Mouse (Mus musculus) regulatory T cell (primary cell): ENCODE data around the gene Atxn7l3.

ENCODE experiments used
- in situ Hi-C: fragments of 300-600 bp; cut with MboI, MseI; formaldehyde crosslinking; loops from one replicate; pipeline ENCODE4 v1.15.1; 2025; ENCODE audit warnings: high pct_unique_total_duplicates

Atxn7l3 gene

DNA sequence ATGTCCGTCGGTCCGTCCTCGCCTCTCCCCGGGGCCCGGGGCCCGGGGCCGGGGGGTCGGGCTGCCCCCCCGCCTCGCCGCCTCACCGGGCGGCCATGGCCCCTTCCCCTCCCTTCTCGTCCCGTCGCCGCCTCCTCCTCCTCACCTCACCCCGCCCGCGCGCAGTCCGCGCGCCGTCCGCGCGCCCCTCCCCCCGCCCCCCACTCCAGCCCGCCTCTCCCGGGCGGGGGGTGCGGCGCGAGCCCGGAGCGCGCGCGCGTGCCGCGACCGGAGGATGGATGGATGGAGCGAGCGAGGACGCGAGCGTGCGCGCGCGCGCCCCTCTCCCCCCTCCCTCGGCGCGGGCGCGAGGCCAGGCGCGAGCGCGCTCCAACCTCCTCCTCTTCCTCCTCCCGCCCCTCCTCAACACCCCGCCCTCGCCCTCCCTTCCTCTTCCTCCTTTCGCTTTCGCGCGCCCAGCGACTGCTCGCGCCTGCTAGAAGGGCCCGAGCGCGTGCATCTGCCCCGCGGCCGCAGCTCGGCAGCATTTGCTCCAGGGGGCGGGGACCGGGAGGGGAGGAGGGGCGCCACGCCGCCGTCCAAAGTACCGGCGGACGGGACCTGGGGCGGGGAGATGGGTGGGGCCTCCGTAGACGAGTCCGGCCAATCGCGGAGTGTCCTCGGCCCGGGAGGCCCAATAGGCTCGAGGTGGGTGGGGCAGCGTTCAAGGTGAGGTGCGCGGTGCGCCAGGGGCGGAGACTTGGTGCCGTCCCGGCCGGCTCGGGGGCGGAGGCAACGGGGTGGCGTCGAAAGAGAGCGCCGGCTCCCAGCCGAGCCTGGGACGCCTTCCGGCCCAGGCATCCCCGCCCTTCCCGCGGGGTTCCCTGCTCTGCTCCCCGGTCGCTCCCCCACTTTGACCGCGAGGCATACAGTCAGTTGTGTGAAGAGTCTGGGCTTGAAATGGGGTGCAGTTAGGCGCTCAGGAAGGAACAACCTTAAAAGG lies at the start of gene Atxn7l3:
Gene Atxn7l3 (minus strand): TSS at position 141 of the 982 bp plus-strand sequence.
- in situ Hi-C loops, result loop anchor here (10.0 kb wide), 1 partner anchor 108 kb away; the partner anchor contains the start of gene Slc25a39

DNA sequence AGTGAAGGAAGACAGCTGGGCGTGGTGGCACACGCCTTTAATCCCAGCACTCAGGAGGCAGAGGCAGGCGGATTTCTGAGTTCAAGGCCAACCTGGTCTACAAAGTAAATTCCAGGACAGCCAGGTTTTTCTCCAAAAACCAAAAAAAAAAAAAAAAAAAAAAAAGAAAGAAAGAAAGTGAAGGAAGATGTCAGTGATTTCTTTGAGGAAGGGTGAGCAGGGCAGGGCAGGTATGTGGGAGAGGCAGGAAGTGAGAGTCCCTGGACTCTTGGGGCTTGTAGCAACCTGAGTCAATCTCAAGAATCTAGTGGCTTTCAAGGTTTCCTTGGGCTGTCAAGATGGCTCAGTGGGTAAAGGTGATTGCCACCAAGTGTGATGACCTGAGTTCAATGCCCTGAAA lies 48.0 kb upstream of the Atxn7l3 start:
- in situ Hi-C loops, result no loop called here

DNA sequence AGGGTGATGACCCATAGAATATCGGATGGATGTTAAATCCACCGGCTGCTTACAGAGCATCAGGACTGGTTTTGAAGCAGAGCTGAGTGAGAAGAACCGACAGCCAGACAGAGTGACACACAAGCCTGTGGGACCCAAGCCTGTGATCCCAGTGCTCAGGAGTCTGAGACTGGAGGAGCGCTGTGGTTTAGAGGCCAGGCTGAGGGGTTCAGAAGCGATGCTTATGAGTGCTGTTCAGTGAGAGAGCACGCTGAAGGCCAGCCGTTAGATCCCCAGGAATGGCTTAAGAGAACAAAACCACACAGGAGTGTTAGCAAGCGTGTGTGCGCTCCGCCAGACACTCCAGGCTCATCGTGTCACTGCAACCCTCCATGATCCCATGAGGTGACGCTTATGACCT lies 46.3 kb upstream of the Atxn7l3 start:
- in situ Hi-C loops, result no loop called here

DNA sequence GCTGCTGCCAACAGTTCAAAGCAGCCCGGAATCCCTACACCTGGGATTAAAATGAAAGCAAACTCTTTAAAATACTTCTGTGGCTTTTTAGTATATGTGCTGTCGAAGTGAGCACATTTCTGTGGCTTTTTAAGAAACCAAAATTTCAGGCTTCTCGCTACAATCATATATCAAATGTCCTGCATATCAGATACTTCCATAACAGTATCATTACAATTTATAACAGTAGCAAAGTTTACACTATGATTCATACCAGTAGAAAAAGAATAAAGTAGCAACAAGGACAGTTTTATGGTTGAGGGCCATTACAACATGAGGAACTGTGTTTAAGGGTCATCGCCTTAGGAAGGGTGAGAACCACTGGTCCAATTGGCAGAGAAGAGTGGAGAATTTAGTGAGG lies 44.7 kb upstream of the Atxn7l3 start:
- in situ Hi-C loops, result no loop called here

DNA sequence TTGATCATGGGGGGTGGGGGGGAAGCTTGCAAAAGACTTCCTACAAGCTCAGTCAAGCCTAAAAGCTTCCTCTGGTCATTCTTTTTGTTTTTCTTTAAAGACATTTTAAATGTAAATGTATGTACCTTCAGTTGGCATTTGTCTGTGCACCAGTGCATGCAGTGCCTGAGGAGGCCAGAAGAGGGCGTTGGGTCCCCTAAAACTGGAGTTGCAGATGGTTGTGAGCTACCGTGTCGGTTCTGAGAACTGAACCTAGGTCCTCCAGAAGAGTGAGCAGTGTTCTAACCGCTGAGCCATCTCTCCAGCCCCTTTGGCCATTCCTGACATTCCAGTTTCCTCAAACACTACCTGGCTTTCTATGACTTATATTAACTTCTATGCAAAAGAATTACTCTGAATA lies 43.2 kb upstream of the Atxn7l3 start:
- in situ Hi-C loops, result no loop called here

DNA sequence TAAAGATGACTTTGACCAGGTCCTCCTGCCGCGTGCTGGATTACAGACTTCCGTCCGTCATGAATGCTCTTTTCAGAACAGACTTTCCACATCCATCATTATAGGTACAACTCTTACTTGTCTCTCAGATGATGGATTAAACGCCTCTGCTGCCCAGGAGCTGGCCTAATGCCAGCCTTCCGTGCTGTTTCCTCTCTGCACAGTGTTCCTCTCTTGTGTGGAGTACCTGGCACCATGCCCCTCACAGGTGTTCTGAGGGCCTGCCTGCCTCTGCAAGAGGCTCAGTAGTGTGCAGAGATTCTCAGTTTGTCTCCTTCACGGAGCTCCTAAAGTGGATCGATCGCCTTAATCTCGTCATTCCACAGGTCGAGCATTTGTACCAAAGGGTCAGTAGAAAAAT lies 42.8 kb upstream of the Atxn7l3 start:
- in situ Hi-C loops, result no loop called here

DNA sequence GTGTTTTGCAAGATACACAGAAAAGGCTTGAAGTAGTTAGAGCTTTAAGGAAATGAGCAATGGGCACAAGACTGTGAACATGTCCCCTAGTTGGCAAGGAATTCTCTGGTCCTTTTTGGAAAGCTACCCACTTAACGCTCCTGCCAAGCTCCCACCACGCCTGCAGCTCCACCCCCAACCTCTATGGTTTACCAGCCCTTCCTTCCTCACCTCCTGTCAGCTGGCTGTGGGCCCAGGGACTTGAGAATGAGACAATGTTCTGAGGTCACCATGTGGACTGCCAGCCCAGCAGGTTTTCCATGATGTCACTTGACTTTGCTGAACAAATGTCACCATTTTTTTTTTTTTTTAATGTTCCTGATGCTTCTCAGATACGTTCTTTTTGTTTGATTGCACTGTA lies 42.1 kb upstream of the Atxn7l3 start:
- in situ Hi-C loops, result no loop called here

DNA sequence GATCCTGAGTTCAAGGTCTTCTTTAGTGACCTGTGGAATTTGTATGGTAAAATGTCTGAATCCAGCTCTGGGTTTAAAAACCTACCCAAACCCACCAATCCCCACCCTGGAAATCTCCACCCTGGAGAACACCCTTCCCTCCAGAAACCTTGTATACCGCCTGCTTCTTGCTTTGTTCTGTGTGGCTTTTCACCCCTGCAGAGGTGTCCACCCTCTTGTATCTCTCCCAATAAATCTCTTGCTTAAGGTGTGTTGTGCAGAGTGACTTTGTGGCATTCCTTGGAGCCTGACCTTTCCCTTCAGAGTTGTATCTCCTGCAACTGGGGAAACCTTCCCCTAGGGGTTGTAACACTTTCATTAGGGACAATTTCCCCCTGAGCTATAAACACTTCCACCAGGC lies 41.5 kb upstream of the Atxn7l3 start:
- in situ Hi-C loops, result no loop called here

DNA sequence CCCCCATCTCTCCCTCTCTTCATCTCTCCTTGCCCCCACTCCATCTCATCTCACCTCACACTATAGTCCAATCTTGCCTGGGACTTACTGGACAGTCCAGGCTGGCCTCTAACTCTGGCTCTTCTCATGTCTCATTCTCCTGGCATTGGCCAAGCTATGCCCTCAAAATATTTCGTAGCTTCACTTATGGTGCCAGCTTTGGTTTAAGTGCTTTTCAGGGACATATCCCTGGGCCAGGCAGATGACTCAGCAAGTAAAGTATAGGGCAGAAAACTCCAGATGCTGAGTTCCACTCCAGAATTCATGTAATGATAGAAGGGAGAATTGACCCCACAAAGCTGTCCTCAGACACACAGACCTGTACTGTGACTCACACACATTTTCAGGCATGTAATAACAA lies 39.8 kb upstream of the Atxn7l3 start:
- in situ Hi-C loops, result no loop called here

DNA sequence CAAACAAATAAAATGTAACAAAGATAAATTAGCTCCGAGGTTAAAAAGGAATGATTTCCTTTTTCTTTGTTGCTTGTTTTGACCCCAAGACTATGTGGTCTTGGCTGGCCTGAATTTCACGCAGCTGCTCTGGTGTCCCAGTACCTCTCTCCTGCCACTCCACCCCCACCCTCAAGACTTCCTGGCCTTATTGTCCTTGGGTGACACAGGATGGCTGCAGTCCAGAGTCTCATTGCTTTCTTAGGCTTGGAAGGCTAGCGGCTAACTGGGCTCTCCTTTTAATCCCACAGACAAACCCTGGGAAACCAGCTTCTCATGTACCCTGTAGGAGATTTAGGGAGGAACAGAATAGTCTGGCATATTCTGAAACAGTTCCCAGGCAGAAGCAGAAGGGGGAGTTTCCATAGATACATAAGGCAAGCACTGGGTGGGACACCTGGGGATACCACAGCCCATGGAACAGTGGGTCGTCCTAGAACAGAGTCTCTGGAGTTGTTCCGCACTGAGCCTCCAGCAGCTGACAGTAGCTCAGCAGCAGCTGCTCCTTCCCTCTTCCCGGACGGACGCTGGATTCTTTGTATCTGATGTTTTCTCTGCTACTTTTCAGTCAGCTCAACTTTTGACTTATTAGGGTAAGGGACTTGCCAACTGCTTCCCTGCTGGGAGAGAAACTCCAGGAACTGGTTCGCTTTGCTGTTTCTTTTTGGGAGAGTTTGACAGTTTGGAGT lies 38.7 kb upstream of the Atxn7l3 start:
- in situ Hi-C loops, result no loop called here

DNA sequence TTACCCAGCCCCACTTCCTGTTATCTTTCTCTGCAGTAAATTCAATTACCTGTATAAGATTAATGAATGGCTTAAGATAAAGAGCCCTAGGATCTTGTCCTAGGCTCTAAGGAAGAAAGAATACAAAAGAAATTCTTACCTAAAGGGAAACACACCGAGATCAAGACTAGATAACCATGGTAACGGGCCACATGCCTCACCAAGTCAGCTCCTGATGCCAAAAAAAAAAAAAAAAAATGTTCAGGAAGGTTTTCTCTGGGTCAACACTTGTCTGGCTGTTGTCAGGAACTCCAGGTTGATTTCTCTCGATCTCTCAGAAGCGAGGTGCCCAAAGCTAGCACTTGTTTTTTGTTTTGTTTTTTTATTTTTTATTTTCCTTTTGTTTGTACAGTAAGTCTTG lies 37.6 kb upstream of the Atxn7l3 start:
- in situ Hi-C loops, result no loop called here

DNA sequence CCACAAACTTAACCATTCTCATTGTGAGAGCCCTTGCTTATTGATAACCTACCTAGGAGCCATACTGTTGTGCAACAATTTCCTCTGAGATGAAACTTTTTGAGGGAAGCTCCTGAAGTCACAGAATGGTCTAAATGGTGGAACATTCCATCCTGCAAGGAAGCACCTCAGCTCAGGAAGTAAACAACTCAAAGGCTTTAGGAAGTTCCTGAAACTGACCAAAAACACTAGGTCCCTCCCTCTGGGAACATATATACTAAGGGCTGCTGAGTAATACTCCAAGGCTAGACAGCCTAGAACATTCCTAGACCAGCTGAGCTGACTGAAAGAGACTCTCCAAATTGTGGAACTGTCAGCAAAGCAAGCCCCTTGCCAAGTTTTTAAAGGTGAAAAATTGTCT lies 36.6 kb upstream of the Atxn7l3 start:
- in situ Hi-C loops, result no loop called here

DNA sequence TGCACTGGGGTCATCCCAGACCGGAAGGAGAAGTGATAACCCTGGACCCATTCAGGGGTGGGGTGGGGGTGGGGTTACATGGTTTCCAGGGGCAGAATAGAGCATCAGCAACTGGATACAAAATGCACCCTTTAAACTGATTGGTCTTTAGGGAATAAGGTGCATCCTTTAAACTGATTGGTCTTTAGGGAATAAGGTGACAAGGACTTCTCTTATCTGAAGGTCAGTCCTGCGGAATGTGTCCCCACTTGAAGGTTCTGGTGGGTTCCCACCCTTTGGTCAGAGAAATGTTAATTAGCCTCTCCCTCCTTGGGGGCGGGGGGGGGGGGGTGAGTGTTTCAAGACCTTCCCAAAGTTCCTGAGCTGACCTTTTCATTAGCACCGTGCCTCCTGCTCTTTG lies 35.4 kb upstream of the Atxn7l3 start:
- in situ Hi-C loops, result no loop called here

DNA sequence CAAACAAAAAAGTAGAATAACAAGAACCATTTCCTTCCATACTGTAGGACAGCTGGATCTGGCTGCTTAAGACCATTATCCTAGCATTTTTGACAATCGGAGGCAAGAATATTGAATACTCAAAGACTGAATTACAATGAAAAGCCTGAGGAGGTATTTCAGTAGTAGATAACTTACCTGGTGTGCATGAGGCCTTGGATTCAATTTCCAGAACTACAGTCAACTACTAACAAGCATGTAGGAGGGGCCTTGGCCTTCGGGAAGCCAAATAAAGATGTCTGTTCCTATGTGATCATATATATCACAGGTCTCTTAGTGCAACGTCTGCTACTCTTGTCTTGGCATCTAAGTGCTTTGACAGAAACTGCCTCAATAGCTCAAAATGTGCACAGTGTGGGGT lies 33.6 kb upstream of the Atxn7l3 start:
- in situ Hi-C loops, result no loop called here

DNA sequence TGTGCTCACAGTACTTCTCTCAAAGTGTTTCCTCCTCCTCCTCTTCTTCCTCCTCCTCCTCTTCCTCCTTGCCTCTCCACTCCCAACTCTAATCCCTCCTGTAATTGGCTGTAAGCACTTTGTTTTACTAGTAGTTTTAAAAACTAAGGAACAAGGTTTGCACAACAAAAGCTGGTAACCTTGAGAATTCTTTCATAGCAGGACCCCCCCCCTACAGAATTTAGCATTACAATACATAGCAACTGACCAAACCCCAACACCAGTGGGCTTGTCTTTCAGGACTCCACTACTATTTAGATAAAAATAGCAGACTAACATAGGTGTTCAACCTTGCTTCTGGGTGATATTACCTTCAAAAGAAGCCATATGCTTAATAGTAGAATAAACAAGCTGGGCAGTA lies 33.1 kb upstream of the Atxn7l3 start:
- in situ Hi-C loops, result no loop called here

DNA sequence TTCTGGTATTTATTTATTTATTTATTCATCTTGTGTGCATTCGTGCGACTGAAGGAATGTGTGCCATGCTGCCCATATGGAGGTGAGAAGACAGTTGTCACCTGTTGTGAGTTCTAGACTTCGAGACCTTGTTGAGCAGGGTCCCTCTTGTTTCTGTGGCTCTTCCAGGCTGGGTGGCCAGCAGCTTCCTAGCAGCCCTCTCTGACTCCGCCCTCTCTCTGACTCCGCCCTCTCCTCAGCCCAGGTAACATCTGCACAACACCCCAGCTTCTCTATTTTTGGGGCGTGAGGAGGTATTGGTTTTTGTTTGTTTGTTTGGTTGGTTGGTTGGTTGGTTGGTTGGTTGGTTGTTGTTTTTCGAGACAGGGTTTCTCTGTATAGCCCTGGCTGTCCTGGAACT lies 31.4 kb upstream of the Atxn7l3 start:
- in situ Hi-C loops, result no loop called here

DNA sequence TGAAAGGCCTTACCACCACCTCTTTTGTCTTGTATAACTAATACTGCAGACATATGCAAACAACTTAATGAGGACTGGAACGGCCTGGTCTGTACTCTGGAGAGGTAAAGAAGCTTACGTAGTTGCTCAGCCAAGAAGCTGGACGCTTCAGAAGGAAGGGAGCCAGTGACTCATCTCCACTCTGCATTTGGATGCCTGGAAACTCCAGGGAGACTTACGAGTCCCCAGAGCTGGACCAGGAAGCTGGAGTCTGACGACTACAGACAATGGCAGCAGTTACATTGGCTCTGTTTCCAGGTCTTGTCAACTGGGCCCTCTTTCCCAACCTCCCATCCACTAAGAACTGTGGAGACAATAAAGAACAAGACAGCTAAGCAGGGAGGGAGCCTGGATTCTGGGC lies 30.8 kb upstream of the Atxn7l3 start:
- in situ Hi-C loops, result no loop called here

DNA sequence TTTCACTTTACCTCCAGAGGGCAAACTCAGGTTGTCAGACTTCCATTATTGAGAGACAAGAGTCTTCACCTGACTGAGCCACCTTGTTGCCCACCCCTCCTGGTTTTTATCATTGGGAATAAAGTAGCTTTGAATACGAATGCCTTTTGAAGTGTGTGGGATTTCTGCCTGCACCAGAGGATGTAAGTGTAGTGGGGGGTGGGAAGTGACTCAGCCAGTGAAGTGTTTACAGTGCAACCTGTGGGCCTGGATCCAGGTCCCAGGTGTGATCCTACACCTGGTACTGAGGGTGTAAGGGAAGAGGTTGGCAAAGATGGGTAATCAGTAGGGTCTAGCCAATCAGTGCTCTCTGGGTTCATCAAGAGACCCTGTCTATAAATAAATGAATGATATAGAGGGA lies 27.1 kb upstream of the Atxn7l3 start:
- in situ Hi-C loops, result loop anchor here (5.0 kb wide), 1 partner anchor 79 kb away; no protein-coding TSS in a partner anchor

DNA sequence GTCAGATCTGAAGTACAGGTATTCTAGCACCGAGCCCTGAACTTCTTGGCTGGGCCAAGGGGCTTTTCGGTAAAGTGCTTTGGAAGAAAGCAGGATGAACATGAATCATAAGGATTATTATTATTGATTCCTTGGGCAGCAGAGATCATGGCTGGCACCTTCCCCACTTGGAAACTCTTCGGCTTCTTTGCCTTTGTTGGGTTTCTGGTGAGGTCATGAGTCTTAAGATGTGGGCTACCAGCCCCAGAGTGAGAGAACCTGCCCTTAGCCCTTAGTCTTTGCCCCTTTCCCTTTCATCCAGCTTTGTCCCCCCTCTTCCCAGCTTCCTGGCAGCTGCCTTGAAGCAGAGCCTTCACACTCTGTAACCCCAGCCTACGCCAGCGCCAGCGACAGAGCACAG lies 25.5 kb upstream of the Atxn7l3 start:
- in situ Hi-C loops, result loop anchor here (5.0 kb wide), 1 partner anchor 80 kb away; no protein-coding TSS in a partner anchor

DNA sequence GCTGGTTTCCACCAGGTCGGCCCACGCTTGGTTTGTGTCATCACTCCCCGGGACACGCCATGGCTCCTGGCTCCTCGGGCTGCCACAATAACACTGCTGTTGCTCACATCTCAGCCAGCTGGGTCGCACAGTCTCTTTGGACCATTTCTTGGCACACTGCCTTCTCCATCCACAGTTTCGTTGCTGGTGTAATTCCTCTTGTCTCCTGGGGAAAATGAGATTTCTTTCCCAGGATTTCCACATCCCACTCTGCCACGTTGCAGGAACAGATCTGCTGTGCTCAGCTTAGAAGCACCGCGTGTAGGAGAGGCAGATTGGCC lies 24.2 kb upstream of the Atxn7l3 start:
- in situ Hi-C loops, result loop anchor here (5.0 kb wide), 1 partner anchor 82 kb away; no protein-coding TSS in a partner anchor

DNA sequence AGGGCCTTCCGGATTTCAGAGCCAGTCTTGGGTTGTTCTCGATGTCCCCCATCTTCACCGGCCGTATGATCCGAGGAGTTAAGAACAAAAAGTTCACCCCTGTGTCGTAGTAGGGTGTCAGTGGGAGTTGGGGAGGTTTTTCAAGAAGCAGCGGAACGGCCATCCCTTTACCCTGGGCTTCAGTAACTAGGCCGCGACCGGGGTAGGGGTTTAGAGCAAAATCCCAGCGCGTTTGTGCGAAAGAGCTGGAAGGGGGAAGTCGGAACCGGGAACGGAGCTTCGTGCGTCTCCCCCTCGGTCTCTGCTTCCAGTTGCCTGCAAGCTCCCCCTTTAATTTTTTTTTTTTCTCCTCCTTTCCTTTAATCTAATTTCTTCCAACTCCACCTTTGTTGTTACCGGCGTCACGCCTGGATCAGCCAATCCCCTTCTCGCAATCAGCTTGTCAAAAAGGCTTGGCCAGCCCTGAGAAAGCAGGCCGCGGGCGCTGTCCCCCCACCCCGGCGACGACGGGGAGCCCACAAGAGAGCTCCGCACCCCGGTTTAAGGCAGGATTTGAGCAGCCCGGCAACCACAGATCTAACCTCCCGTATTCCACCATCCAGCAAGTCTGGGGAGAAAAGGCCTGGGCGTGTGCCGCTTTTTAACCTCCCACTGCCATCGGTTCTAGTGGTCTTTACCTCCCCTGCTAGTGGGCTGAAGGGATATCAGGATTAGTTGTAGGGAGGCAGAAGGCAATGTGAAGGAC lies 23.7 kb upstream of the Atxn7l3 start:
- in situ Hi-C loops, result loop anchor here (5.0 kb wide), 1 partner anchor 82 kb away; no protein-coding TSS in a partner anchor

DNA sequence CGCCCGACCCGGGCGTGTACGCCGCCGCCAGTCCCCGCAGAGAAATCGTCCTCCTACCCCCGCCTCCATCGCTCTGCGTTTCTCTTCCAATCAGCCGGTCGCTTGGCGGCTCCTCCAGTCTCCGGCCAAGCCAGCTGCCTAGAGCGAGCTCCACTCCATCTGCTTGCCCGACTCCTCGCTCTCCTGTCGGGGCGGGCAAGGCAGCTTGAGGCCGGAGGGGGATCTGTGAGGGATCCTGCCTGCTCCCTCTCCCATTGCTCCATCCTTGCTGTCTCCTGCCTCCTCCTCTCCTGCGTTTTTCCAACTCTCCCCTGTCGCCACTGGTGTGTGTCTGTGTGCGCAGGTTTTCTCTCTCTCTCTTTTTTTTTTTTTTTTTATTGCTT lies 23.0 kb upstream of the Atxn7l3 start, which contains the start of gene Ubtf:
Gene Ubtf (minus strand): TSS at position 333 of the 383 bp plus-strand sequence.
- in situ Hi-C loops, result no loop called here
